Mouse (Mus musculus): ENCODE data around the gene Arhgap10.

DNA sequence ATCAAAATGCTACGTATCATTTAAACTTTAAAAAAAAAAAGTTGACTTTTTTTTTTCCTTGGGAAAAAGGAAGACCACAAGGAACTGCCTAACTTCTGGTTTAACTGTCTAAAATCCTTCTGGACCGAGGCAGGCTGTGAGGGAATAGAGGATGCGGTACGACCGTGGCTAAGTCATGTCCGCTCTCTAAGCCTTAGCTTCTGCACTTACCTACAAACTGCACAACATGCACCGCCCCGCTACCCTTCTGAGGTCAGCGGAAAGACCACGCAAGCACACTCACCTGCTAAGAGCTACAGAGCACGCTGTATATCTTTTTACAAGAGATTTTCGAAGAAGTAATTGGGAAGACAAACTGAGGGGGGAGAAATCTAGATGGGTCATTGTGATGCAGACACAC, 186.6 kb downstream of the Arhgap10 start:
- TF ChIP-seq CTCF (IDR thresholded peaks at IDR 0.05; ENCODE audit: low read depth) (no peak), EP300 (IDR thresholded peaks at IDR 0.05; ENCODE audit: low read depth) (no peak)

Data from heart, postnatal 0 days (tissue).